Mouse (Mus musculus) CD4-positive, CD25-positive, alpha-beta regulatory T cell, adult 4 months (primary cell): ENCODE data around the gene Nrsn2. TPM values are rescaled to one million over a fixed set of nuclear protein-coding genes. Genes with fewer than 3 reads are reported as not detected.

ENCODE experiments used
- ATAC-seq: one replicate; pipeline ENCODE4 v1.8.0; 2017
- polyA plus RNA-seq, 2 experiments: library from polyadenylated mRNA; unstranded; fragments of 100-300 nt; shearing (Covaris generic); gene quantifications; one replicate each; pipeline ENCODE4 v1.2.1; 2017

Nrsn2 gene
- polyA plus RNA-seq, 2 experiments from 2014 or later, result not detected

DNA sequence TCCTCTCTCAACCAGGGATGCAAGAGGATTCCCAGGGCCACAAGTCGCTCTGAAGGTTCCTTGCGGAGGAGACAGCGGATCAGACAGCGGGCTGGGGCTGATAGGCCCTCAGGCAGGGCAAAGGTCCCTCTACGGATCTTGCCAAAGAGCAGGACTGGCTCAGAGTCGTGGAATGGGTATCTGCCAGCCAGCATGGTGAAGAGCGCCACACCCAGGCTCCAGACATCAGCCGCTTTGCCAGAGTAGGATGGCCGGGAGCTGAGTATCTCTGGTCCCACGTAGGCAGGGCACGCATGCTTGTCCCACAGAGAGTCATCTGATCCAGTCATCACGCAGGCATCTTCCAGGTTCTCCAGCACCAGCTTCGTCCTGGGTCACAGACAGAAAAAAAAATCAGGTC lies 38.1 kb downstream of the Nrsn2 start:
- ATAC-seq, result no peak

DNA sequence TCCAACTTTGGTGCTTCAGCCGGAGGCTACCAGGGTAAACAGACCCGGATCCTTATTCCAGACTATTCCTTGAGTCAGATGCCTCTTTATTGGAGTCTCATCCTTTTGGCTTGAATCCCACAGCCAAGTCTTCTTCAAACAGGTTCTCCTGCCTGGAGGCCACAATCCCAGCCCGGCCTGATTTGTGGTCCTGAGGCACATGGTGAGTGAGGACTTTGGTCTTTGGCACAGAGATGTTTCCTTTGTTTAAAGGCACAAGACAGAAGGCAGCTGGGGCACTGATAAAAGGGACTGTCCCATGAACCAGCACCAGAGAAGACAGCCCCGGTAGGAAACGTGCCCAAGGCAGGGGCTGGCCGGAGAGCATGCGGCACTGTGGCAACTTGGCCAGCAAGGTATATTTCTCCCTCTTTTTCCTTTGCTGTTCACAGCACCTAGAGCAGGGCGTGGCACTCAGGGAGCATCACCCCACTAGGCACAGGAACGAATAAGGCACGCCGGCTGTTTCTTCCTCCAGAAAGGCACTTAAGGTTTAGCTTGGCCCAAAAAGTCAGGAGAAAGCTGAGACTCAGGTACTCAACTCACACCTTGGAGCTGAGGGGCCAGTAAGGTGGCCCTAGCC lies 38.7 kb downstream of the Nrsn2 start:
- no peak for ATAC-seq

DNA sequence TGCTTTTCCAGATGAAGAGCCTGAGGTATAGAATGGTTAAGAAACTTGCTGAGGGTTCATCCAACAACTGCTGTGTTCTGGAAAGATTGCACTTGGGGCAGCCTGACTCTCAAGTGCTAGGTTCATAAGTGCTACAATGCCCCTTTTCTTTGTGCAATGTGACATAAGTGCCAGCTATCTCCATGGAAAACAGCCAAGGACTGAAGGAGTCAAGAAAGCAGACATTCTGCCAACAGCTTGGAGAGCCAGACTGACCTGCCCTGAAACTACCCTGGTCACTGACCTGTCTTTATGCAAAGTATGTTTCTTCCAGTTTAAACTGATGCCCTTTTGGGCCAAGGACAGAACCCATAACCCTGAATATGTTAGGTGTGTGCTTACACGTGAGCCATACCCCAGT lies 39.6 kb downstream of the Nrsn2 start:
- no peak for ATAC-seq

DNA sequence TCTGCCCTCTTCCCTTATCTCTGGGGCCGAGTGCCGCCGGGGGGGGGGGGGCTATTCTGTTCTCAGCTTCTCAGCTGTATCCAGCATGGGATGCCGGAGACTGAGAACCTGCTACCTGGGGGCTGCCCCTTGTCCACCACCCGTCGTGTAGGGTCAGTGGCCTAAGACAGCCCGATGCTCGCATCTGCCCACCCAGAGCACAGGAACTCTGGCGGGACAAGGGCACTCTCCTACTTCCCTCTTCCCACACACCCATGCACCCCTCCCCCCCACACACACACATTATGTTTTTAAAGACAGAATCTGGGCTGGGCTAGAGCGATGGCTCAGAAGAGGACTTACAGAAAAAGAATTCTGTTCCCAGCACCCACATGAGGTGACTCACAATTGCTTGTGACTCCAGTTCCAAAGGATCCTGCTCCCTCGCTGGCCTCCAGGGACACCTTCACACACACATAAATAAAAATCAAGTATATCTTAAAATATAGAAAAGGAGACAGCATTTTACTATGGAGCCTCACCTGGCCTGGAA lies 41.1 kb downstream of the Nrsn2 start:
- ATAC-seq, result no peak

DNA sequence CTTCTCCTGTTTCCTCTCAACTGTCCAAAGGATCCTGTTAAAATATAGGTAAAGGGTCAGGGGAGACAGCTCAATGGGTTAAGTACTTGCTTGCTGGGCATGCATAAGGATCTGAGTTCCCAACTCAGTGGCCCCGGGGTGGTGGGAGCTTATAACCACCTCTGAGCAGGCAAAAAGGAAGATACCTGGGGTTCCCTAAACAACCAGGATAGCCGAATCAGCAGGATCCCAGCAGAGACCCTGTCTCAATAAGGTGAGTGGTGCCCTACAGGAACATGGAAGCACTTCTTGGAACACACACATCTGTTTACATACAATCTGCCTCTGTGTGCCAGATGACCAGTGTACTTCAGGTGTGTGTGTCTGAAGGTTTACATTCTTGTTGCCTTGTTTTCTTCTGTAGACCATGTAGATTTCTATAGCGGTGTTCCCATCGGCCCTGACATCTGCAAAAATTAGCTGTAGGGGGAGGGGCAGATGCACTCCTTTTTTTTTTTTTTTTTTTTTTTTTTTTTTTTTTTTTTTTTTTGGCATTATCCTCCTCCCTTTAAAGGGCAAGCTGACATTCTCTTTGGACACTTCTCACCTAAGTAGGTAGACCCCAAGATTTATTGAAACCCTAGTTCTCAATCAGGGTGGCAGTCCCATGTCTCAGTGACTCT lies 43.0 kb downstream of the Nrsn2 start:
- no peak for ATAC-seq

DNA sequence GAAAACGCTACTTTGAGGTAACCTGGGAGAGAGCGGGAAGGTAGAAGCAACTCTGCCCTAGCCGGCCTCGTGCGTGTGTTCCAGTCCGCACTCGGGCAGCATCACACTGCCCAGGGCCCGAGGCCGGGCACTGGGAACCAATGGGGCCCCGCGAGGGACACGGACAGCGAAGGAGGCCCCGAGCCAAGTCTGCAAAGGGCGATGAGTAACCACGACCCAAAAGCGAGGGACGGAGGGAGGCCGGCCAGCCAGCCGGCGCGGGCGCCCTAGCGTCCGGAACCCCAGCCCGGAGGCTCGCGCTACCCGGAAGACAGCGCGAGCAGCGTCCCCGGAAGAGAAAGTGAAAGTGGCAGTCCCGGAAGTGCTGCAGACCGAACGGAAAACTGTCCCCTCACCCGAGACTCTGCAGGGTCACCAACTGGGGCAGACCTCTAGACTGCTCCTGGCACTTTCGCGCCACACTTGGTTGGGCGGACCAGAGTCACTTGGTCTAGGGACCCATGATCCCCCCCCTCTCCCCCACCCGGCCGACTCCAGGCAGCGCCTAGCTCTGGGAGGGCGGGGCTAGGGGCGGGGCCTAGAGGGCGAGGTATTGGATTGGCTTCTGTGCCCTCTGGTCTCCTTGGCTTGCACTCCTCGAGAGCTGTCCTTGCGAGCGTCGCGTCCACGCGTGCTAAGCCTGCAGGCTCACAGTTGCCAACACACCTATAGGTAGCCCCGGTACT lies 44.2 kb downstream of the Nrsn2 start, which contains the start of gene Rbck1:
Gene Rbck1, minus strand, starts transcription at position 553 of the 725 bp plus-strand sequence.
- ATAC-seq, result peak; percentile 89

DNA sequence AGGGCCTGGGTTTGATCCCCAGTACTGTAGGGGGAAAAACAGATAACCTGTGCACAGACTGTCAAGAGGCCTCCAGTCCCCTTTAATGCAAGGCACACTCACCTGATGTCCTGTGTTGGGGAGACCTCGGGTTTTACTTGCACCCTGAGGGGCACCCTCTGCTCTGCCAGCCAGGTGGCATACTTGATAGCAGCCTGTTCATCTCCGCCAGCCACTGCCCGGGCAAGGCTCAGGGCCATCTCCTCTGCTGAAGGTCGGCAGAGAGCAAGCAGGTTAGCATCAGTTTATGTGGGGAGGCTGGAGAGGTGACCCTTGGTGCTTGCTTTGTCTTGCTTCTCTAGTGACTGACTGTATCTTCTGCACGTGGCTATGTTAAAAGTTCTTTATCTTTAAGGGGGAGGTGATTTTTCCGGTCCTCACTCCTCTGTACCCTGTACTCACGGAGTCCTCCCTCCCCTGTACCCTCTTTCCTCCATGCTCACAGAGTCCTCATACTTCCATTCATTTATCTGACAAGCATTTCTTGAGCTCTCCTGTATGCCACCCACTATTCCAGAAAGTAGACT lies 45.5 kb downstream of the Nrsn2 start:
- no peak for ATAC-seq

DNA sequence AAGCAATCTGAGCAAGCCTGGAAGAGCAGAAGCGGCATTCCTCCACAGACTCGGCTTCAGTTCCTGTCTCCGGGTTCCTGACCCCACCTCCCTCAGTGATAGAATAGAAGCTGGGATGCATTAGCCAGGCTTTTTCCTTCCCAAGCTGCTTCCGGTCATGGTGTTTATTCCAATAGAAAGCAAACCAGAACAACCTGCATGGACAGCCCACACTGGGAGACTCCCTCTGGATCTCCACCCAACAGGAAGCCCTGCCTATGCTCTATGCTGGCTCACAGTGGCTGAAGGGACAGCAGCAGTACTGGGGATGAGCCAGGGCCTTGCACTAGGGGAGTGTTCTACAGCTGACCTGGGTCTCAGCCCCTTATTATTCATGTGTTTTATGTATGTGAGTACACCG lies 48.5 kb downstream of the Nrsn2 start:
- no peak for ATAC-seq

DNA sequence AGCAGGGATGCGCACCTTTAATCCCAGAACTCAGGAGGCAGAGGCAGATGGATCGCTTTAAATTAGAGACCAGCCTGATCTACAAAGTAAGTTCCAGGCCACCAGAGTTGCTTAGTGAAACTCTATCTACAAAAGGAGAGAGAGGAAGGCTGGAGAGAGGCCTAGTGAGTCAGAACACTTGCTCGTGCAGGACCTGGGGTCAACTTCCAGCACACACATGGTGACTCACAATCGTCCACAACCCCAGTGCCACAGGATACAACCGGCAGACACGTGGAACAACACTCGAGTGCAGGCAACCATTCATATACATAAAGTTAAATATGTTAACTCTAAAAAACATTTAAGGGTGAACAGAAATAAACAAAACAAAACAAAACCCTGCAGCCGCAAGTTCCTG lies 49.8 kb downstream of the Nrsn2 start:
- no peak for ATAC-seq

DNA sequence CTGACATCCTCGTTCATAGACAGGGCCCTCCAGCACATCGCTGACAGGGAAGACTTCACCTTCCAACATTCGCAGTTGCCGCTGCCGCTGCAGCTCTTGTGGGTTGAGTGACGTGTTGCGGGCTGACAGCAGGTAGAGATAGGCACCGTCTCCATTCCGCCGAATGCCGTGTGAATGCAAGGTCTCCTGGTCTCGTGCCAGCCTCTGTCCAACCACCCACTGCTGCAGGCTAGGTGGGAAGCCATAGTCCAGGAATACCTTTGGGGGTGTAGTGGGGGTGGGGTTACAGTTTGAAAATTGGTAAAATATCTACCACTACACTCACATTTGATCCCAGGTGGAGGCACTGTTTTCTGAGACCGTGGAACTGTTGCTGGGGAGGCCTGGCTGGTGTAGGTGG lies 50.3 kb downstream of the Nrsn2 start:
- no peak for ATAC-seq

DNA sequence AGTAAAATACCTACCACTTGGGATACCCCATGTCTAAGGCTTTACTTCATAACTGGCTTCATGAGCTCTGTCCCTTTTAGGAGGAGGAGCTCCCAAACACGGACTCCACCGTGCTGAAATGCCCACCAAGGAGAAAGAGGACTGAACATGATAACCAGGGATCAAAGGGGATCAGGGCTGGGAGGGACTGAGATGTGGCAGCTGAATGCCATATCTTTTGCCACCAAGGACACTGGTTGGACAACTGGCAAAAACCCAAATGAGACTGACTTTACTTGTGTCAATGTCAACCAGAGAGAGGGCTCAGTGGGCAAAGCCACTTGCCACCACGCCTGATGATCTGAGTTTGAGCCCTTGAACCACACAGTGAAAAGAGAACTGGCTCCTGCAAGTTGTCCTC lies 51.6 kb downstream of the Nrsn2 start:
- ATAC-seq, result no peak

DNA sequence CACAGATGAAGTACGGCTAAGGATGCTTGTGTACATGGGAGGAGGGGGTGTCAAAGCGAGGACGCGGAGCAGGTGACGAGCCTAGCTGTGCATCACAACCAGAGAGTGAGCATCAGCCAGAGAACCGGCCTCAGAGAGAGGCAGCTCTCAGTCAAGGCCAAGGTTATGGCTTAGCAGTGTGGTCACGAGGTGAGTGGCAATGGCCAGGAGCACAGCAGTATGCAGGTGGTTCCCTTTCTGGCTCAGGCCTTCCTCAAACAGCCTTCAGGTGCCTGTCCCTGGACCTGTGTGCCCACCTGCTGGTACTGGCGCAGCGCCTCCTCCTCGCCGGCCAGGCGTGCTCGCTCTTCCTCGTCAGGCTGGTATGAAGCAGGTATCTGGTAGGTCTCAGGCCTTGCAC lies 52.5 kb downstream of the Nrsn2 start:
- no peak for ATAC-seq

DNA sequence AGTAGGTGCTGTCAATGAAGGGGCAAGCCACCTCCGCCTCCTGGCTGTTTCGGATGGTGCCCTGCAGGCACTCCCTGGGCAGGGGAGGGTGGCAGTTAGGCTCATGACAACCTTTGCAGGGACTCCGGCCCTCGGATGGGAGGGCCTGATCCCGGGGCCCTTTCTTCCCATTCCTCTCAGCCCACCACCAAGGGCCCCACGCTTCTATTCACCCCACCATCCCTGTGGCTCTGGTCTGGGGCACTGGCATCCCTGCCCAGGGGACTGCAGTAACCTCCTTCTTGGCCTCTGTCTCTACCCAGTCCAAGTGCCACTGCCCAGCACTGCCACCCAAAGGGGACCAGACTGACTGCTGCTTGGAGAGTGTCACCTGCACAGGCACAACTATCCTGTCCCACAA lies 54.2 kb downstream of the Nrsn2 start:
- ATAC-seq, result no peak

DNA sequence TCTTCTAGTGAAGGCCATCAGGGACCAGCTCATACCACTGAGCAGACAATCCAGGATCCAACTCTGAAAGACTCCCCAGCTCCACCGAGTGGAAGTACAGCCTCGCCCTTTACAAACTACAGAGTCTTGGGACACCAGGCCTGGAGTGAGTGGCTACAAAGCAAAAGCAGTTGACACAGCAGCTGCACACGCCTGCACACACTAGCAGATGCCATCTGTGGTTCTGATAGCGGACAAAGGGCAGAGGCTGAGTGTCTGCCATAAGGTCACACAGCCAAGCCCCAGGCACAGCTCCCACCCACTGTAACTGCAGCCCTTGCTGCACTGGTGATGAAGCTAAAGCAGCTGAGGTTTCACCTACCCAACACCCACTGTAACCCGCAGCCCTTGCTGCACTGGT lies 54.9 kb downstream of the Nrsn2 start:
- no peak for ATAC-seq

Other genes starting within 250 kb of the Nrsn2 start
- not detected for gene Tcf15, start 233.1 kb downstream of the Nrsn2 start, polyA plus RNA-seq
- 100 to 1,000 TPM in 1 of 2 experiments, 10 to 100 TPM in 1; 65.7 to 107 TPM for gene Csnk2a1, start 149.8 kb downstream of the Nrsn2 start, polyA plus RNA-seq
- 10 to 100 TPM; 19.5 to 21.3 TPM for gene Tbc1d20, start 82.8 kb downstream of the Nrsn2 start, polyA plus RNA-seq
- gene Rbck1, start 44.0 kb downstream of the Nrsn2 start, polyA plus RNA-seq, result 10 to 100 TPM; 53.4 to 74.3 TPM
- 1 to 10 TPM; 2.4 to 5.1 TPM for gene Trib3, start 32.6 kb downstream of the Nrsn2 start, polyA plus RNA-seq
- under 1 TPM; 0.32 to 0.73 TPM for gene Sox12, start 21.4 kb upstream of the Nrsn2 start, polyA plus RNA-seq
- under 1 TPM; 0.57 to 0.75 TPM for gene Zcchc3, start 38.4 kb upstream of the Nrsn2 start, polyA plus RNA-seq
- gene 6820408C15Rik, start 38.9 kb upstream of the Nrsn2 start, polyA plus RNA-seq, result not detected
- gene Defb23, start 88.0 kb upstream of the Nrsn2 start, polyA plus RNA-seq, result not detected
- not detected for gene Defb20, start 100.4 kb upstream of the Nrsn2 start, polyA plus RNA-seq
- gene Defb22, start 113.5 kb upstream of the Nrsn2 start, polyA plus RNA-seq, result not detected
- not detected for gene Defb26, start 135.1 kb upstream of the Nrsn2 start, polyA plus RNA-seq
- gene Defb28, start 141.6 kb upstream of the Nrsn2 start, polyA plus RNA-seq, result not detected
- gene Defb29, start 163.5 kb upstream of the Nrsn2 start, polyA plus RNA-seq, result not detected
- not detected for gene Gm17416, start 192.7 kb upstream of the Nrsn2 start, polyA plus RNA-seq
- gene Defb21, start 196.1 kb upstream of the Nrsn2 start, polyA plus RNA-seq, result not detected
- not detected for gene Defb19, start 203.7 kb upstream of the Nrsn2 start, polyA plus RNA-seq
- not detected for gene Defb45, start 222.8 kb upstream of the Nrsn2 start, polyA plus RNA-seq
- not detected for gene Defb36, start 227.7 kb upstream of the Nrsn2 start, polyA plus RNA-seq
- not detected for gene Defb25, start 246.4 kb upstream of the Nrsn2 start, polyA plus RNA-seq